Mouse (Mus musculus): ENCODE results near the gene Timm29.
A peak's percentile ranks its signal among the peaks of the same experiment; 100 is the strongest.
"Not testable (repeated sequence)": the region's sequence is repeated elsewhere in the genome, so short reads cannot be mapped to it uniquely, and the experiment has no call there.

The Timm29 gene

GRCm38 (mm10) chr9:21578226-21578625 is 14.3 kb upstream of the Timm29 start:
- DNase-seq (ENCODE audit: low read depth) = no peak

DNA sequence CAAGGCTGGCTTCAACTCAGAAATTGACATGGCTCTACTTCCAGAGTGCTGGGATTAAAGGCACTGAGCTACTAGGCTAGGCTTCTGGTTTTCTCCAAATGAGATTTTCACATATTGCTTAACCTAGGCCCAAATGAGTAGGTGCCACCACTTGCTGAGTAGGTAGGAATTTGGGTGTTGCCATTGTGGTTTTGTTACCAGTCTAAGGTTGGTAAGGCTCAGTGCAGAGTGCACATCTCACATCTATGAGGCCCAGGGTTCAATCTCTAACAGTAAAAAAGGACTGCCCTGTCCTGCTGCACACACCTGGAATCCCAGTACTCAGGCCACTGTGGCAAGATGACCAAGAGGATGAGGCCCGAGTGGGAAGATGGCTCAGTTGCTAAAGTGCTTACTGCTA is 7.1 kb upstream of the Timm29 start:
- DNase-seq (ENCODE audit: low read depth) = no peak

GRCm38 (mm10) chr9:21587678-21588349 is 4.7 kb upstream of the Timm29 start:
- DNase-seq (ENCODE audit: low read depth) = no peak

GRCm38 (mm10) chr9:21588350-21588749 is 4.2 kb upstream of the Timm29 start:
- DNase-seq (ENCODE audit: low read depth) = no peak

DNA sequence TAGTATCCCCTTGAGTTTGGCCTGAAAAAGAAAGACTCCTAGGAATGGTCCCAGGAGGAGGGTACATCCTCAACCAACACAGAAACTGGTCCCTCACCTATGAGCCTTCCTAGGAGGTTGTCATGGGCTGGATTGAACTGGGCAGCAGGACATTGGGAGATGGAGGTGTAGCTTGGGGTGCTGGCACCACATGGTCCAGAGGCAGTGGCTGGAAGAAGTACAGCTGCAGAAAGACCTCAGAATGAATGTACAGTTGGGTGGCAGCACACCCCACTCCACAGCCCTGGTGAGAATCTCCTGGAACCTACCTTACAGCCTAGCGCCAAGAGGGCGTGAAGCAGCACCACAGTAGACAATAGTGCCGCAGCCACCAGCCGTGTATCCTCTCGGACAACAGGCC is 3.0 kb upstream of the Timm29 start:
- DNase-seq (ENCODE audit: low read depth) = no peak

- DNase-seq (ENCODE audit: low read depth) = no peak
Observed at GRCm38 (mm10) chr9:21591127-21591830, 1.2 kb upstream of the Timm29 start.

DNA sequence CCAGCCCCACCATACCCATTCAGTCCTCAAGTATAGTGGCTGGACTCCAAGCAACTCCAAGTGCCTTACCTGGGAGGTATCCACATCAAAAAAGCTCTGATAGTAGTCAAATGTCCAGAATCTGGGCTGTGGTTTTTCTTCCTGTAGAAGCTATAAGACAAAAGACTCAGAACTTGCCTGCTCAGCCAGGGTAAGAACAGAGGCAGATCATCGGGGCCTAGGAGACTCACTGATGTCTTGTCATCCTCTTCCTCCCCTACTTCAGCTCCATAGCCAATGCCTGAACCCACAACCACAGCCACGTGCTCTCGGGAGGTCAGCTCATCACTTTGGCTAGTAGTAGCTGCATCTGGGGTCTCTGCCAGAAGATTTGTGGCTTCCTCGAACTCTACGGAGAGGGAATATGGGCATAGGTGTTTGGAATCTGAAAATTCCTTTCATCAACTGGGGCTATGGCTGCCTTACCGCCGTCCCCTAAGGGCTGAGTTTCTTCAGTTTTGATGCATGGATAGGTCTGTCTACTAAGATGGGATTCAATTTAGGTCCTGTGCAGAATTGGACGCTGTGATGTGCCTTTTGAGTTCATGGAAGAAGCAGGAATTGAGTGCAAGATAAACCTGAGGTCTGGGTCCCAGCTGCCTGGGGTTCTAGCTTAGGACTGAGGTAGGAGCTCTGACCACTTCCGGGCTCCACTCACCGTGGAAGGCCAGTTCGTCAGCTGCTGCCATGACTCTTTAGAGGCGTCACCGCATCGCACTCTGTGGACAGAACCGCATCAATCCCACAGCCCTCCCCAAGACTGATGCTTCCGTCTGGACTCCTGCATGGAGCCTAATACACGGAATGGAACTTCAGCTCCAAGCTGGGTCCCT is 455 bp upstream of the Timm29 start:
- DNase-seq (ENCODE audit: low read depth) = no peak

GRCm38 (mm10) chr9:21593122-21593721 is 700 bp downstream of the Timm29 start:
- peak; percentile 25 for DNase-seq (ENCODE audit: low read depth)

DNA sequence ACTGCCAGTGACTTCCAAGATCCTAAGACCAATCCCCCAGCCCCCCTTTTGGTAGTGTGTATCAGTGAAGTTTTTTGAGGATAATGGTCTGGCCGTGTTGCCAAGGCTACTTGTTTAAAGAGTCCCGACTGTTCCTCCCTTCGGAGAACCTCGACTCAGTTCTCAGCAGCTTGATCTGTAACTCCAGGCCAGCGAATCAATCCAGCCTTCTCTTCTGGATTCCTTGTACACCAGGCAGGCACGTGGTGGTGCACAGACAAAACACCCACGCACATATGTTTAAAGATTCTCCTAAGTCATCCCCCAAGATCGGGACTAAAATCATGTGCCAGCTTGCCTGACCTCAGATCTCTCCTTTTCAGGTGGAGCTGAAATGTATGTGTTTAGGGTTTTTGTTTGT is 1.8 kb downstream of the Timm29 start:
- DNase-seq (ENCODE audit: low read depth) = not testable (repeated sequence)

- no peak for DNase-seq (ENCODE audit: low read depth)
Observed at GRCm38 (mm10) chr9:21594838-21595237, 2.3 kb downstream of the Timm29 start.

DNA sequence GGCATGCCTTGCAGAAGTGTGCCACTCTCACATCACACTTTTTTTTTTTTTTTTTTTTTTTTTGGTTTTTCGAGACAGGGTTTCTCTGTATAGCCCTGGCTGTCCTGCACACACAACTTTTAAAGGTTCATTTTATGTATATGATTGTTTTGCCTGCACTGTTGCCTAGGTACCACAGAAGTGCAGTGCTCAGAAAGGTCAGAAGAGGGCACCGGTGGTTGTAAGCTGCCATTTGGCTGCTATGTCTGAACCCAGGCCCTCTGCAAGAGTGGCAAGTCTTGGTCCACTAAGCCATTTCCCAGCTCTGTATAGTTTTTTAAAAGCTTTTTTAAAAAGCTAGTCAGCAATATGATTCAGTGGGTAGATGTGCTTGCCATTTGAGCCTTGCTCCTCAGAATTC is 5.7 kb downstream of the Timm29 start:
- peak; percentile 36 for DNase-seq (ENCODE audit: low read depth)

DNA sequence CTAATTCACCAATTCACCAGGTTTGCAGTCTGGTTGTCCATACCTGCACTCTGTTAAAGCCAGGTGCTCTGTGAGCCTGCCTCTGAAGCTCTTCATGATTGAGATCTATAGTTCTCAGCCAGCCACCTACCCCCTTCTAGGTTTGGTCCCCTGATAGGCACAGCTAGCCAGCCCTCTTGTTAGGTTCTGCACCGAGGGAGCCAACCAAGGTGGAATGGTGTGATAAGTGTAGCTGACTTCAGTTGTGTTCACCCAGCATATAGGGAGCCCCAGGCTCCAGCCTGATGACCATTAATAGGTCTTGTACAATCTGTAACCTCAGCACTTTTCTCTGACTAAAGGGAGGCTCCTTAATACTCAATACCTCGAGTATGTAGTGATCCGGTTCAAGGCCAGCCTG is 7.7 kb downstream of the Timm29 start:
- DNase-seq (ENCODE audit: low read depth) = no peak

- no peak for DNase-seq (ENCODE audit: low read depth)
Observed at GRCm38 (mm10) chr9:21601073-21601472, 8.6 kb downstream of the Timm29 start.

DNA sequence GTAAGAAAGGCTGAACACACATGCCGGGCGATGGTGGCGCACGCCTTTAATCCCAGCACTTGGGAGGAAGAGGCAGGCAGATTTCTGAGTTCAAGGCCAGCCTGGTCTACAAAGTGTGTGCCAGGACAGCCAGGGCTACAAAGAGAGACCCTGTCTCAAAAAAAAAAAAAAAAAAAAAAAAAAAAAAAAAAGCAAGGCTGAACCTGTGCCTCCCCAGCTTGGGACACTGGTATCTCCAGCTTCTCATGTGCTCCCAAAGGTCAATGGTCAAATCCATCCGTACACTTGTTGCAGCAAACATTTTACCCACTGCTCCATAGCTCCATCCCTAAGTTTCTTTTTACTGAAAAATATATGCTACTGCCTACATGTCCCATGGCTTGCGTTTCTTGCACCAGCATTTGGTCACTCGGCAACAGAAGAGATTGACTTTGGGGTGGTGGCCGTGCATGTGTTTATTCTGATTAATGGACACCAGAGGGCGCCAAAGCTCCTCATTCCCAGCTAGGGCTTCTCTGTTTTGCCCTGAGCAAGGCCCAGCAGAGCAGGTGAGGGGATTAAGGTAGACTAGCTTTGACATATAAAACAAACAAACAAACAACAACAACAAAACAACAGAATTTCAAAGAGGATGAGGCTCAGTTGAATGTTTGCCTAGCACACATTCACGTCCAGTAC is 9.3 kb downstream of the Timm29 start:
- DNase-seq (ENCODE audit: low read depth) = peak; percentile 75

DNA sequence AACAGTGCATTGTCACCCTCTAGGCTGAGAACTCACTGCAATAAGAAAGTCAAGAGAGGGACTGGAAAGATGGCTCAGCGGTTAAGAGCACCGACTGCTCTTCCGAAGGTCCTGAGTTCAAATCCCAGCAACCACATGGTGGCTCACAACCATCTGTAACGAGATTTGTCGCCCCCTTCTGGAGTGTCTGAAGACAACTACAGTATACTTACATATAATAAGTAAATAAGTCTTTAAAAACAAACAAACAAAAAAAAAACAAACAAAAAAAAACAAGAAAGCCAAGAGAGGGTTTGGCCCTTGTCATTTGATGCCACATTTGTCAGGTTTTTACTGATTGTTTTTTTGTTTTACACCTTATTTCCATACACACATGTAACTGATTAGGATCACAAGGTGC is 11.6 kb downstream of the Timm29 start:
- DNase-seq (ENCODE audit: low read depth) = no peak

- no peak for DNase-seq (ENCODE audit: low read depth)
Observed at GRCm38 (mm10) chr9:21605865-21606264, 13.3 kb downstream of the Timm29 start.

DNA sequence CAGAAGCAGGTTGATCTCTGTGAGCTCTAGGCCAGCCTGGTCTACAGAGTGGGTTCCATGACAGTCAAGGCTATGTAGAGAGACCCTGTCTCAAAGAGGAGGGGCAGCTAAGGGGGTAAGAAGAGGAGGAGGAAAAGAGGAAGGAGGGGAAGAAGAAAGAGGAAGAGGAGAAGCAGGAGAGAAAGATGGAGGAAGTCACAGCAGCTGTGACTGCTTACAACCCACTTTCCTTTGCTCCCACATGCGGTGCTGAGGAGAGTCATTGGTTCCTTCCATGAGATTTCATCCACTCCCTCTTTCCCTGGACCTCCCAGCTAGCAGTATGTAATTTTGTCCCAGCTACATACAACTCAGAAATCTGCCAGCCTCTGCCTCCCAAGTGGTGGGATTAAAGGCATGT is 14.1 kb downstream of the Timm29 start:
- no peak for DNase-seq (ENCODE audit: low read depth)

- no peak for DNase-seq (ENCODE audit: low read depth)
Observed at GRCm38 (mm10) chr9:21609861-21610260, 17.3 kb downstream of the Timm29 start.

DNA sequence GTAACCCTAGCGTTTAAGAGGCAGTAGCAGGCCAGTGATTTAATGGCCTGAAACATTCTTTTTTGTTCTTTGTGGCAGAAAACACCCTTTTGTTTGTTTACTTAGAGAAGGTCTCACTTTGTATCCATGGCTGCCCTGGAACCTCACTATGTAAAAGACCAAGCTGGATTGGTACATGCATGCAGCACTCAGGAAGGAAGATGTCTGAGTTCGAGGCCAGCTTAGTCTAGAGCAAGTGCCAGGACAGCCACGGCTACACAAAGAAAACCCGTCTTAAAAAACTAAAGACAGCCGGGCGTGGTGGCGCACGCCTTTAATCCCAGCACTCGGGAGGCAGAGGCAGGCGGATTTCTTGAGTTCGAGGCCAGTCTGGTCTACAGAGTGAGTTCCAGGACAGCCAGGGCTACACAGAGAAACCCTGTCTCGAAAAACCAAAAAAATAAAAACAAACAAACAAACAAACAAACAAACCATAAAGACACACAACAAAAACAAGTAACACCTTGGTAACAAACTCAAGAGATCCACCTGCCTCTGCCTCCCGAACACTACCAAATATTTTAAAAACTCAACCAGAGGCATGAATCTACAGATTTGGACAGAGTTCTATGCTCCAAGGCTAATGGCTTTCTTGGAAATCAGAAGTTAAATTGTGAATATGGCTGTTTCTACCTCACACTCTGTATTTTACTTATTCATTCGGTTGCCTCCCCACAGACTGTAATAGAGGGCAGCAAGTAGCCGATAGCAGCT is 22.5 kb downstream of the Timm29 start:
- no peak for DNase-seq (ENCODE audit: low read depth)

DNA sequence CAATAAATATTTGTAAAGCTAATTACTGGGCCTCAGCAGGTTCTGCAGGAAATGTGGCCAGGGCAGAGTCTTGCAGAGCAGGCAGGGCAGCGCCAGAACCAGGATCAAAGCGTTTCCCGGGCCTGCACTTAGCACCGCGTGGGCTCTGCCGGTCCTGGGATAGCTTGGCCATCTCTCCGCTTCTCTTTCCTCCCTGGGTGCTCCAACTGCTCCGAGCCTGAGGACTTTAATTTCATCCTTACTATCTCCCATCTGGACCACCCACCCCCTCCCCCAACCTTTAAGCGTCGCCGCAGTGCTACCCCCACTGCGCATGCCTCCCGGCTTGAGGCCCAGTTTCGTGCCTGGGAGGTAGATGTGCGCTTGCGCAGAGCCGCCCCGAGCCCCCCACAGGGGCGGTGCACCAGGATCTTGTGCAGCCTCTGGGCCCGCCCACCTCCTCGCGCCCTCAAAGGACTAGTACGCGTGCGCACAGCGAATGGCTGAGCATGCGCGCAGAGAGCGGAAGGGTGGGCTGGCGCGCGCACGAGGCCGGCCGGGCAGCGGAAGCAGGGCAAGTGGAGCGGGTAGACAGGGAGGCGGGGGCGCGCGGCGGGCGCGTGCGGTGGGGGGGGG is 23.2 kb downstream of the Timm29 start, which contains the start of gene Smarca4:
TSS of gene Smarca4 (plus strand) at position 553 of the 615 bp plus-strand sequence.
- DNase-seq (ENCODE audit: low read depth) = peak; percentile 100
